Mouse (Mus musculus): ENCODE results near the gene Ptk6.

Gene Ptk6

GRCm38 (mm10) chr2:181202422-181202821 is at the start of gene Ptk6:
Ptk6 (minus strand) TSS chr2:181202789.
- DNase-seq (ENCODE audit: low spot score), result no peak

- no peak for DNase-seq (ENCODE audit: low spot score)
Observed at GRCm38 (mm10) chr2:181251841-181252240, 49.3 kb upstream of the Ptk6 start.

- no peak for DNase-seq (ENCODE audit: low spot score)
Observed at GRCm38 (mm10) chr2:181249217-181249616, 46.6 kb upstream of the Ptk6 start.

GRCm38 (mm10) chr2:181245031-181245430 is 42.4 kb upstream of the Ptk6 start:
- DNase-seq (ENCODE audit: low spot score), result no peak

- no peak for DNase-seq (ENCODE audit: low spot score)
Observed at GRCm38 (mm10) chr2:181243706-181244394, 41.3 kb upstream of the Ptk6 start.

- no peak for DNase-seq (ENCODE audit: low spot score)
Observed at GRCm38 (mm10) chr2:181242314-181242665, 39.7 kb upstream of the Ptk6 start.

- no peak for DNase-seq (ENCODE audit: low spot score)
Observed at GRCm38 (mm10) chr2:181241602-181242313, 39.2 kb upstream of the Ptk6 start, which contains the start of gene Helz2. Helz2 (minus strand) TSS chr2:181242027.

GRCm38 (mm10) chr2:181240806-181241440 is 38.3 kb upstream of the Ptk6 start:
- DNase-seq (ENCODE audit: low spot score), result no peak

GRCm38 (mm10) chr2:181239261-181239660 is 36.7 kb upstream of the Ptk6 start:
- no peak for DNase-seq (ENCODE audit: low spot score)

- DNase-seq (ENCODE audit: low spot score), result no peak
Observed at GRCm38 (mm10) chr2:181238861-181239260, 36.3 kb upstream of the Ptk6 start.

GRCm38 (mm10) chr2:181238091-181238610 is 35.6 kb upstream of the Ptk6 start:
- DNase-seq (ENCODE audit: low spot score), result no peak

GRCm38 (mm10) chr2:181237251-181238014 is 34.8 kb upstream of the Ptk6 start:
- no peak for DNase-seq (ENCODE audit: low spot score)

GRCm38 (mm10) chr2:181235681-181236566 is 33.3 kb upstream of the Ptk6 start:
- no peak for DNase-seq (ENCODE audit: low spot score)

- DNase-seq (ENCODE audit: low spot score), result no peak
Observed at GRCm38 (mm10) chr2:181234680-181235079, 32.1 kb upstream of the Ptk6 start.

- DNase-seq (ENCODE audit: low spot score), result no peak
Observed at GRCm38 (mm10) chr2:181233443-181233842, 30.9 kb upstream of the Ptk6 start.

- DNase-seq (ENCODE audit: low spot score), result no peak
Observed at GRCm38 (mm10) chr2:181231171-181231570, 28.6 kb upstream of the Ptk6 start.

- DNase-seq (ENCODE audit: low spot score), result no peak
Observed at GRCm38 (mm10) chr2:181228335-181228734, 25.7 kb upstream of the Ptk6 start.

GRCm38 (mm10) chr2:181227122-181227521 is 24.5 kb upstream of the Ptk6 start:
- no peak for DNase-seq (ENCODE audit: low spot score)

GRCm38 (mm10) chr2:181224994-181225393 is 22.4 kb upstream of the Ptk6 start:
- no peak for DNase-seq (ENCODE audit: low spot score)

- DNase-seq (ENCODE audit: low spot score), result no peak
Observed at GRCm38 (mm10) chr2:181220361-181220760, 17.8 kb upstream of the Ptk6 start.
